Comparison of ENCODE assay signal across 9 mouse cellular contexts in the genomic region with DNA sequence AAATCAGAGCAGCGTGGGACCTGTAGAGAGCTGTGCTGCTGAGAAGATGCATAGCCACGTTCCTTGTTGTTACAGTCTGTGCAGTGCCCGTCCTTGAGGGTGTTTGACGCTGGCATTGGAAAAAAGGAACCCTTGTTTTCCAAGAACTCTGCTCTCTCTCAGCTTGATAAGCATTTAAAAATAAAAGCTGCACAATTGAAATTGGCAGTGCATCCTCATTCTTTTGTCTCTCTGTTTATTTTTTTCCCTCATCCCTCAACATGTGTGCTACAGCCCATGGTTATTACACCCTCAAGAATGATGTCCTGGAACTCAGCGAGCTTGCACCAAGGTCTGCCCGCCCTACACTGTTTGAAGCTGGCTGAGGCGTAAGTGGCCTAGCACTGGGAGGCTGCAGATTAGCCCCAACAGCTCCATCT.
DNase-seq lines count a peak whose midpoint lies in the region; ATAC-seq lines count a peak whose summit lies in the region.
"Had no signal": no experiment of that assay in that cellular context is flagged by ENCODE, and none has a peak within 500 bp of the region (broad histone marks: within the 10 kb centered on the region; RNA-seq: fewer than 3 reads in every experiment).

No protein-coding gene starts in this region.

- ATAC-seq in cerebellum, adult (ENCODE audit: insufficient number of reproducible peaks, low FRiP score, low TSS enrichment), result no peak
- ATAC-seq in neural tube, embryonic 13.5 days (ENCODE audit: low read depth), result no peak
- ATAC-seq in heart, embryonic 13.5 days (ENCODE audit: extremely low read depth, insufficient number of reproducible peaks, low FRiP score, low TSS enrichment), result peak; percentile 56; the same call in 1 of the 2 replicates
- ATAC-seq in lung, embryonic 16.5 days (ENCODE audit: low read depth), result peak; percentile 59; the same call in 1 of the 2 replicates

- no peaks in the 10 kb centered on the region for H3K27me3 ChIP-seq in neural tube, embryonic 13.5 days
- H3K27me3 ChIP-seq in heart, embryonic 13.5 days (replicated peaks), result no peaks in the 10 kb centered on the region
- no peaks in the 10 kb centered on the region for H3K27me3 ChIP-seq in lung, embryonic 16.5 days (ENCODE audit: control insufficient read depth, insufficient read depth, low read depth, low read length)

- peak overlapping the region; percentile 84 for H3K27ac ChIP-seq in neural tube, embryonic 13.5 days (replicated peaks)
- peak overlapping the region; percentile 98 for H3K27ac ChIP-seq in heart, embryonic 13.5 days (replicated peaks)
- H3K27ac ChIP-seq in lung, embryonic 16.5 days (ENCODE audit: low read length), result peak overlapping the region; percentile 77
- H3K27ac ChIP-seq: liver, embryonic 14.5 days had no signal

- no peak overlapping the region for H3K4me2 ChIP-seq in neural tube, embryonic 13.5 days
- no peak overlapping the region for H3K4me2 ChIP-seq in heart, embryonic 13.5 days
- H3K4me2 ChIP-seq in lung, embryonic 16.5 days (ENCODE audit: low read depth, low read length), result no peak overlapping the region; the same call in 1 of the 2 replicates

- no peaks in the 10 kb centered on the region for H3K9me3 ChIP-seq in neural tube, embryonic 13.5 days
- H3K9me3 ChIP-seq in heart, embryonic 13.5 days, result no peaks in the 10 kb centered on the region
- H3K9me3 ChIP-seq in lung, embryonic 16.5 days (ENCODE audit: control insufficient read depth, low read length), result no peaks in the 10 kb centered on the region

- WGBS in neural tube, embryonic 13.5 days, result 44% methylated on average over 7 of the region's 7 CpGs
- 32% methylated on average over 7 of the region's 7 CpGs for WGBS in heart, embryonic 13.5 days
- 40% methylated on average over 7 of the region's 7 CpGs for WGBS in lung, embryonic 16.5 days

- H3K9ac ChIP-seq in neural tube, embryonic 13.5 days, result 0 out of 2 replicates have a peak overlapping the region, but pooled peaks have one; percentile 2
- peak overlapping the region; percentile 33; the same call in 1 of the 2 replicates for H3K9ac ChIP-seq in heart, embryonic 13.5 days
- H3K9ac ChIP-seq in lung, embryonic 16.5 days (ENCODE audit: low read length), result no peak overlapping the region
- H3K9ac ChIP-seq: liver, embryonic 14.5 days had no signal

- no peaks in the 10 kb centered on the region for H3K36me3 ChIP-seq in neural tube, embryonic 13.5 days
- no peaks in the 10 kb centered on the region for H3K36me3 ChIP-seq in heart, embryonic 13.5 days
- no peaks in the 10 kb centered on the region for H3K36me3 ChIP-seq in lung, embryonic 16.5 days (ENCODE audit: control insufficient read depth, insufficient read depth, low read length)

- no peak overlapping the region for H3K4me3 ChIP-seq in neural tube, embryonic 13.5 days
- no peak overlapping the region for H3K4me3 ChIP-seq in heart, embryonic 13.5 days
- no peak overlapping the region for H3K4me3 ChIP-seq in lung, embryonic 16.5 days (ENCODE audit: low read length)

- peaks cover 49% of the 10 kb centered on the region for H3K4me1 ChIP-seq in neural tube, embryonic 13.5 days (replicated peaks)
- H3K4me1 ChIP-seq in heart, embryonic 13.5 days, result peaks cover 73% of the 10 kb centered on the region
- H3K4me1 ChIP-seq in lung, embryonic 16.5 days (replicated peaks; ENCODE audit: control insufficient read depth, insufficient read depth, low read length), result peaks cover 51% of the 10 kb centered on the region

- DNase-seq in cerebellum, adult 11-12 months, result peak; percentile 39
- DNase-seq in neural tube, embryonic 10.5 days (ENCODE audit: extremely low spot score, low spot score), result no peak
- no peak for DNase-seq in urinary bladder, adult 18-20 months (ENCODE audit: low spot score in 2 of 2)
- DNase-seq in c-Kit-positive CD71-positive TER-119-positive erythroid progenitor cells, embryonic 14.5 days (ENCODE audit: low spot score), result no peak

Comparison
In these comparisons a context has a peak if more than half of its experiments do, and no peak if none do; other contexts are left out.
1. ATAC-seq: peak in heart, embryonic 13.5 days (single experiment) and lung, embryonic 16.5 days (single experiment); none in cerebellum, adult (single experiment) and neural tube, embryonic 13.5 days (single experiment).
2. Peak in every context shown above with its lines, with median percentiles within 50 percentile points of each other: H3K27ac ChIP-seq.